Mouse (Mus musculus) forelimb bud, embryonic 11.5 days (tissue): Measurements from ENCODE around the gene Ikzf2.

ENCODE experiments used
- DNase-seq: peaks from one replicate; pipeline ENCODE4 v3.0.0-alpha.2; 2012; ENCODE audit warnings: low read depth, low spot score

Gene Ikzf2

GRCm38 (mm10) chr1:69687076-69687991, at the start of gene Ikzf2:
TSS of gene Ikzf2 (minus strand) at chr1:69687245.
- peak; percentile 74 for DNase-seq

GRCm38 (mm10) chr1:69729729-69730128, 42.7 kb upstream of the Ikzf2 start:
- DNase-seq = no peak

- DNase-seq = peak; percentile 7
These were observed 42.1 kb upstream of the Ikzf2 start for GRCm38 (mm10) chr1:69729031-69729679.

- peak; percentile 21 for DNase-seq
These were observed 40.9 kb upstream of the Ikzf2 start for GRCm38 (mm10) chr1:69727968-69728367.

- DNase-seq = no peak
These were observed 30.1 kb upstream of the Ikzf2 start for GRCm38 (mm10) chr1:69717107-69717506.

- no peak for DNase-seq
These were observed 21.5 kb upstream of the Ikzf2 start for GRCm38 (mm10) chr1:69708571-69708970.

GRCm38 (mm10) chr1:69703506-69704156, 16.6 kb upstream of the Ikzf2 start:
- no peak for DNase-seq

- DNase-seq = no peak
These were observed 4.9 kb upstream of the Ikzf2 start for GRCm38 (mm10) chr1:69691946-69692345.

GRCm38 (mm10) chr1:69688961-69689360, 1.9 kb upstream of the Ikzf2 start:
- peak; percentile 71 for DNase-seq

- no peak for DNase-seq
These were observed 1.1 kb upstream of the Ikzf2 start for GRCm38 (mm10) chr1:69688118-69688517.

- no peak for DNase-seq
These were observed 337 bp downstream of the Ikzf2 start for GRCm38 (mm10) chr1:69686741-69687075.

- no peak for DNase-seq
These were observed 1.1 kb downstream of the Ikzf2 start for GRCm38 (mm10) chr1:69685890-69686490.

GRCm38 (mm10) chr1:69685049-69685889, 1.8 kb downstream of the Ikzf2 start:
- no peak for DNase-seq

GRCm38 (mm10) chr1:69684280-69685040, 2.6 kb downstream of the Ikzf2 start:
- DNase-seq = no peak

GRCm38 (mm10) chr1:69683851-69684250, 3.2 kb downstream of the Ikzf2 start:
- no peak for DNase-seq

- no peak for DNase-seq
These were observed 4.0 kb downstream of the Ikzf2 start for GRCm38 (mm10) chr1:69683058-69683457.

- DNase-seq = no peak
These were observed 4.8 kb downstream of the Ikzf2 start for GRCm38 (mm10) chr1:69682261-69682660.

- DNase-seq = no peak
These were observed 6.0 kb downstream of the Ikzf2 start for GRCm38 (mm10) chr1:69681003-69681402.

GRCm38 (mm10) chr1:69680501-69680900, 6.5 kb downstream of the Ikzf2 start:
- DNase-seq = no peak

- DNase-seq = no peak
These were observed 17.1 kb downstream of the Ikzf2 start for GRCm38 (mm10) chr1:69669897-69670404.
